Mouse (Mus musculus) thymus, postnatal 0 days (tissue): ENCODE measurements around the gene 2310009B15Rik. TPM values are rescaled to one million over a fixed set of nuclear protein-coding genes. Genes with fewer than 3 reads are reported as not detected.
A peak's percentile ranks its signal among the peaks of the same experiment; 100 is the strongest.

Experiments
- DNase-seq: peaks from one replicate; pipeline ENCODE4 v3.0.0-alpha.2; 2015; ENCODE audit warnings: low spot score
- polyA plus RNA-seq: library from polyadenylated mRNA; unstranded; fragments of >200 nt; fragmentation: Nextera tagmentation; extraction: Ambion mirVana; gene quantifications from 2 replicates; pipeline ENCODE4 v1.2.1, GENCODE M21; 2015

2310009B15Rik gene
- polyA plus RNA-seq: 57.3 and 59.5 TPM in 2 replicates

GRCm38 (mm10) chr1:138856101-138856950 lies at the start of gene 2310009B15Rik:
2310009B15Rik (minus strand) TSS chr1:138856852.
- DNase-seq: peak; percentile 82

- no peak for DNase-seq
These were observed 49.6 kb upstream of the 2310009B15Rik start for GRCm38 (mm10) chr1:138906256-138906655.

GRCm38 (mm10) chr1:138905092-138905765 lies 48.6 kb upstream of the 2310009B15Rik start:
- no peak for DNase-seq

GRCm38 (mm10) chr1:138903894-138904293 lies 47.2 kb upstream of the 2310009B15Rik start:
- no peak for DNase-seq

- no peak for DNase-seq
These were observed 44.9 kb upstream of the 2310009B15Rik start for GRCm38 (mm10) chr1:138901431-138902117.

GRCm38 (mm10) chr1:138896088-138896487 lies 39.4 kb upstream of the 2310009B15Rik start:
- no peak for DNase-seq

- DNase-seq: no peak
These were observed 21.0 kb upstream of the 2310009B15Rik start for GRCm38 (mm10) chr1:138877470-138878254.

- no peak for DNase-seq
These were observed 19.9 kb upstream of the 2310009B15Rik start for GRCm38 (mm10) chr1:138876371-138877045.

GRCm38 (mm10) chr1:138850823-138851222 lies 5.8 kb downstream of the 2310009B15Rik start:
- no peak for DNase-seq

GRCm38 (mm10) chr1:138850161-138850539 lies 6.5 kb downstream of the 2310009B15Rik start:
- DNase-seq: no peak

- no peak for DNase-seq
These were observed 7.0 kb downstream of the 2310009B15Rik start for GRCm38 (mm10) chr1:138849531-138850160.

GRCm38 (mm10) chr1:138848511-138849109 lies 8.0 kb downstream of the 2310009B15Rik start, which contains the start of gene Lhx9:
Lhx9 (minus strand) TSS chr1:138848577.
- DNase-seq: no peak

- no peak for DNase-seq
These were observed 8.6 kb downstream of the 2310009B15Rik start for GRCm38 (mm10) chr1:138848026-138848425.

GRCm38 (mm10) chr1:138847146-138847545 lies 9.5 kb downstream of the 2310009B15Rik start:
- no peak for DNase-seq

- no peak for DNase-seq
These were observed 10.1 kb downstream of the 2310009B15Rik start for GRCm38 (mm10) chr1:138846581-138846980.

GRCm38 (mm10) chr1:138846131-138846530 lies 10.5 kb downstream of the 2310009B15Rik start:
- DNase-seq: peak; percentile 46

- no peak for DNase-seq
These were observed 11.2 kb downstream of the 2310009B15Rik start for GRCm38 (mm10) chr1:138845481-138845880.

- DNase-seq: no peak
These were observed 12.5 kb downstream of the 2310009B15Rik start for GRCm38 (mm10) chr1:138844166-138844565.

- no peak for DNase-seq
These were observed 13.1 kb downstream of the 2310009B15Rik start for GRCm38 (mm10) chr1:138843361-138844091.
